Mouse (Mus musculus) spleen, postnatal 14 days (tissue): ENCODE data around the gene Hhat.

ENCODE experiments used
- DNase-seq, 2 experiments: peaks; one replicate each; pipeline ENCODE4 v3.0.0; 2021 to 2022; ENCODE audit warnings: low spot score in 2 of 2

Gene Hhat

GRCm38 (mm10) chr1:192557978-192558594 is 212.9 kb downstream of the Hhat start:
- no peak for DNase-seq

- DNase-seq, result no peak
Observed at GRCm38 (mm10) chr1:192555516-192555915, 215.5 kb downstream of the Hhat start.

GRCm38 (mm10) chr1:192550561-192550960 is 220.5 kb downstream of the Hhat start:
- DNase-seq, result no peak

- no peak for DNase-seq
Observed at GRCm38 (mm10) chr1:192546843-192547242, 224.2 kb downstream of the Hhat start.

GRCm38 (mm10) chr1:192544901-192545300 is 226.1 kb downstream of the Hhat start:
- DNase-seq, result no peak

GRCm38 (mm10) chr1:192544091-192544490 is 226.9 kb downstream of the Hhat start:
- no peak for DNase-seq

GRCm38 (mm10) chr1:192543686-192544085 is 227.3 kb downstream of the Hhat start:
- DNase-seq, result no peak

- no peak for DNase-seq
Observed at GRCm38 (mm10) chr1:192542093-192542492, 228.9 kb downstream of the Hhat start.

GRCm38 (mm10) chr1:192537169-192537568 is 233.9 kb downstream of the Hhat start:
- no peak for DNase-seq

- no peak for DNase-seq
Observed at GRCm38 (mm10) chr1:192536440-192536839, 234.6 kb downstream of the Hhat start.

- no peak for DNase-seq
Observed at GRCm38 (mm10) chr1:192533016-192533415, 238.0 kb downstream of the Hhat start.

GRCm38 (mm10) chr1:192532212-192532611 is 238.8 kb downstream of the Hhat start:
- no peak for DNase-seq

GRCm38 (mm10) chr1:192531490-192532146 is 239.4 kb downstream of the Hhat start:
- no peak for DNase-seq

- DNase-seq, result no peak
Observed at GRCm38 (mm10) chr1:192525711-192526350, 245.2 kb downstream of the Hhat start.

GRCm38 (mm10) chr1:192522376-192523178 is 248.4 kb downstream of the Hhat start:
- DNase-seq, result no peak

GRCm38 (mm10) chr1:192520836-192521435 is 250.1 kb downstream of the Hhat start:
- DNase-seq, result no peak

- no peak for DNase-seq
Observed at GRCm38 (mm10) chr1:192519713-192520112, 251.3 kb downstream of the Hhat start.

GRCm38 (mm10) chr1:192515373-192515772 is 255.7 kb downstream of the Hhat start:
- no peak for DNase-seq

GRCm38 (mm10) chr1:192512821-192513220 is 258.2 kb downstream of the Hhat start:
- no peak for DNase-seq

- no peak for DNase-seq
Observed at GRCm38 (mm10) chr1:192503651-192504050, 267.4 kb downstream of the Hhat start.

GRCm38 (mm10) chr1:192502835-192503234 is 268.2 kb downstream of the Hhat start:
- DNase-seq, result no peak

- DNase-seq, result peak; percentile 8 to 14
Observed at GRCm38 (mm10) chr1:192502016-192502415, 269.0 kb downstream of the Hhat start.
